Mouse (Mus musculus) heart, postnatal 36 days (tissue): ENCODE results near the gene Cldn5. TPM values are rescaled to one million over a fixed set of nuclear protein-coding genes. Genes with fewer than 3 reads are reported as not detected.
A peak's percentile ranks its signal among the peaks of the same experiment; 100 is the strongest.

Experiments used
- DNase-seq, 2 experiments: peaks; one replicate each; pipeline ENCODE4 v3.0.0; 2021 to 2022
- intact Hi-C: fragments of 180-260 bp; cut with DNase I; formaldehyde crosslinking; loops from one replicate; pipeline ENCODE4 v1.15.1; 2025
- total RNA-seq, 2 experiments: library from RNA; stranded (reverse); gene quantifications; 2 replicates each; pipeline ENCODE4 v1.2.3; 2021

Cldn5 gene
- total RNA-seq, 2 experiments from 2014 or later, result 37.2 to 45.9 TPM

GRCm38 (mm10) chr16:18781810-18782209 lies 5.2 kb downstream of the Cldn5 start:
- DNase-seq, result no peak
- intact Hi-C loops, result no loop called here

GRCm38 (mm10) chr16:18785025-18785424 lies 8.4 kb downstream of the Cldn5 start:
- intact Hi-C loops, result no loop called here
- no peak for DNase-seq

GRCm38 (mm10) chr16:18785485-18785884 lies 8.8 kb downstream of the Cldn5 start:
- no peak for DNase-seq
- intact Hi-C loops, result no loop called here

- intact Hi-C loops, result no loop called here
- no peak for DNase-seq
Measured at GRCm38 (mm10) chr16:18786652-18787051, 10.0 kb downstream of the Cldn5 start.

GRCm38 (mm10) chr16:18788627-18789406 lies 12.2 kb downstream of the Cldn5 start:
- intact Hi-C loops, result no loop called here
- DNase-seq, result no peak

- no peak for DNase-seq
- intact Hi-C loops, result loop anchor here (5.0 kb wide), 1 partner anchor 168 kb away; the partner anchor contains the start of genes Gm49601 and Sept5
Measured at GRCm38 (mm10) chr16:18795223-18795899, 18.7 kb downstream of the Cldn5 start.

GRCm38 (mm10) chr16:18796645-18797044 lies 20.0 kb downstream of the Cldn5 start:
- intact Hi-C loops, result loop anchor here (5.0 kb wide), 1 partner anchor 169 kb away; the partner anchor contains the start of genes Gm49601 and Sept5
- no peak for DNase-seq

- intact Hi-C loops, result loop anchor here (5.0 kb wide), 1 partner anchor 171 kb away; the partner anchor contains the start of genes Gm49601 and Sept5
- DNase-seq, result no peak
Measured at GRCm38 (mm10) chr16:18798151-18798550, 21.5 kb downstream of the Cldn5 start.

GRCm38 (mm10) chr16:18798841-18799240 lies 22.2 kb downstream of the Cldn5 start:
- peak; percentile 41 to 68 for DNase-seq
- intact Hi-C loops, result loop anchor here (1.0 to 5.0 kb wide), 2 partner anchors 103 to 172 kb away; partner anchors contain the start of genes Gm49601 and Sept5

GRCm38 (mm10) chr16:18805746-18806145 lies 29.1 kb downstream of the Cldn5 start:
- intact Hi-C loops, result no loop called here
- no peak for DNase-seq

GRCm38 (mm10) chr16:18809001-18809400 lies 32.4 kb downstream of the Cldn5 start:
- intact Hi-C loops, result no loop called here
- no peak for DNase-seq

- intact Hi-C loops, result loop anchor here (10.0 kb wide), 1 partner anchor 366 kb away; no protein-coding TSS in a partner anchor
- no peak for DNase-seq
Measured at GRCm38 (mm10) chr16:18811032-18811431, 34.4 kb downstream of the Cldn5 start.

GRCm38 (mm10) chr16:18811468-18812384 lies 35.1 kb downstream of the Cldn5 start, which contains the start of the genes Ufd1 and Cdc45:
Gene Ufd1, plus strand, starts transcription at chr16:18811779.
Gene Cdc45, minus strand, starts transcription at chr16:18811987.
- peak; percentile 86 to 90 for DNase-seq
- intact Hi-C loops, result loop anchor here (10.0 kb wide), 1 partner anchor 367 kb away; no protein-coding TSS in a partner anchor

- intact Hi-C loops, result loop anchor here (10.0 kb wide), 1 partner anchor 368 kb away; no protein-coding TSS in a partner anchor
- no peak for DNase-seq
Measured at GRCm38 (mm10) chr16:18812385-18812910, 35.8 kb downstream of the Cldn5 start.

GRCm38 (mm10) chr16:18822356-18822755 lies 45.7 kb downstream of the Cldn5 start:
- intact Hi-C loops, result no loop called here
- no peak for DNase-seq

GRCm38 (mm10) chr16:18822925-18823324 lies 46.3 kb downstream of the Cldn5 start:
- DNase-seq, result no peak
- intact Hi-C loops, result no loop called here
